Mouse (Mus musculus) naive thymus-derived CD4-positive, alpha-beta T cell, adult 2 months (primary cell): ENCODE data around the gene Parvb.

Experiments used
- DNase-seq: peaks from one replicate; pipeline ENCODE4 v3.0.0-alpha.2; 2011; ENCODE audit warnings: low read depth

Gene Parvb

DNA sequence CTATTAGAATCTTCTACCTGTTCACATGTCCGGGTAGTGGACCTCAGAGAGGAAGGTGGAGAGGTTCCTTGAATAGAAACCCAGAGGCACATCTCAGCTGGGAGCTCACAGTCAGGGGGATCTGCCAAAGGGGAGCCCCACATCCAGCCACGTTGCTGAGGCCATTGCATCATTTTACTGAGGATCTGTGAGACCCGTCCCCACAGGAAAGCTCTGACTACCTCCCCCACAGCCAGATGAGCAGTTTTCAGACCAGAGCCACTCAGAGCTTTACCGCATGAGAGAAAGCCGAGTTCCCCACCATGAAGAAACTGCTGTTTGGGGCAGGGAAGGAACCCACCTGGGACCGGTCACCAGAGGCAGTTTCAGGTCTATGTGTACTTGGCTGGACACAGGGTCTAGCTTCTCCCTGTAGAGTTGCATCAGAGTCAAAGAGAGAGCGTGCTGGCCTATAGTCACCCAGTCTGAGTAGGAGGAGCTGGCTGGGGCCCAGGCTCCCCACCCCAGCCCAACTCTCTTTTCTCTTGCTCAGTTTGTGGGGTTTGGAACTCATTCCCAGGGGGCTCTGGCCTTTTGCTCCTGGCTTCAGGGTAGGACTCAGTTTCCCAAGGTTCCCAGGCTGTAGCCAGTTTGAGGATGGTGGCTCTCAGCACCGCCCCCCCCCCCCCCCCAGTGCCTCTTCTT is 93.2 kb downstream of the Parvb start:
- peak; percentile 44 for DNase-seq

DNA sequence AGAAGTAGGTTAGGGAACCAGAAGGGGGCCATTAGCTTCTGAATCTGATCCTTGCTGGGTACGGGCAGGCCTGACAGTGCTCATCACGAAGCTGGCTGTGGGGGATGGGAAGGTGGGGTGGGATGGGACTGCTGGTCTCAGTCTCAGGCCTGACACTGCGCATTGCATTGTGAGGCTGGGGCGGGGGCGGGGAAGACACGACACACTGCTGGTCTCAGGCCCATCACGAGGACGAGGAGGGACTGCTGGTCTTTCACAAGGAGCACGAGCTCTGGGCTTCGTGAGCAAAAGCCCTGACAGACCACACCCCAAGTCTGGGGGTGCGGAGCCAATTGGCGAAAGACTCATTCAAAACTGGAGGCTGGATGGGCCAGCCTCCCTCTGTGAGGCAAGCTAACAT is 93.9 kb downstream of the Parvb start:
- DNase-seq, result peak; percentile 24

DNA sequence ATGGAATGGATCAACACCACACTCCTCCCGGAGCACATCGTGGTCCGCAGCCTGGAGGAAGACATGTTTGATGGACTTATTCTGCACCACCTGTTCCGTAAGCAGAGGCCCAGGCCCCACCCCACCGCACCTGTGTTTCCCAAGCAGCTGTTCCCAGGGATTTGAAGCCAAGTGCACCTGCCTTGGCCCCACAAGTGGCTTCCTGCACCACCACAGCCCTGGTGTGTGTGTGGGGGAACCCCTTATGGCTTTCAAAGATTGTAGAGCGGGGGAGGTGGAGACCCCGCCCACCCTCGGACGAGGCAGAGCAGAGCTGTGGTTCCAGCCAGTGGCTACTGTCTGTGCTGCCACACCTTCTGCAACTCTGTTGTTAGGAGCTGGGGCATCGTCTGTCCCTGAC is 97.0 kb downstream of the Parvb start:
- no peak for DNase-seq

DNA sequence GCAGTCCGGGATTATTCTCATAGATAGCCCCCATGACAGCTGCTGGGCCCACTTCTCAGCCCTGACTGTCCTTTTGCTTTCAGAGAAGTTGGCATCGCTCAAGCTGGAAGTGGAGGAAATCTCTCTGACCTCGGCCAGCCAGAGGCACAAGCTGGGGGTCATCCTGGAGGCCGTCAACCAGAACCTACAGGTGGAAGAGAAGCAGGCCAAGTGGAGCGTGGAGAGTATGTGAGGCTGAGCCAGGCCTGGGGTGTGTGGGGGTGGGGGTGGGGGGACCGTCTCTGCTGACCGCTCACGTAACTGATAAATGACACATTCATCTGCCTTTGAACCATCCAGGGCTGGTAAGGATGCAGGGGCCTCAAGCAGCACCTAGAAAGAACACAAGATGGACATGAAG is 98.1 kb downstream of the Parvb start:
- DNase-seq, result no peak

DNA sequence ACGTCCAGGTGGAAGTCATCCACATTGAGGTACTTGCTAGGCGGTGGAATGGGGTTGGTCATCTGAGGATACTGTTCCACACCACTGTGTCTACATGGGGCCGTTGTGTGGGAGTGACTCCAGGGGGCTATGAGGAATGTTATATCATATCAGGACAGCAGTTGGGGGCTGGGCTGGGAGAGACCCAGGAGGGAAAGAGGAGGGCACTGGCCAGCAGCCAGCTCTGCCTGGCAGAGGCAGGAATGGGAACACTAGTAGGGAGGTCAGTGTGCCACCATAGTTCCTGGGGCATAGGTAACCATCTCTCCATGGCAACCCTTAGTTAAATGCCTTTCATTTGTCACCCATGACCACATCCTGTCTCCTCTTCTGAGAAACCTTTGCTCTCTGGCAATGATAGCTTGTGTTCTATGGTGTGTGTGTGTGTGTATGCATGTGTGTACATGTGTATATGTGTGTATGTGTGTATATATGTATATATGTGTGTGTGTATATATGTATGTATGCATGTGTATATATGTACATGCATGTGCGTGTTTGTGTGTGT is 99.3 kb downstream of the Parvb start:
- DNase-seq, result peak; percentile 62

DNA sequence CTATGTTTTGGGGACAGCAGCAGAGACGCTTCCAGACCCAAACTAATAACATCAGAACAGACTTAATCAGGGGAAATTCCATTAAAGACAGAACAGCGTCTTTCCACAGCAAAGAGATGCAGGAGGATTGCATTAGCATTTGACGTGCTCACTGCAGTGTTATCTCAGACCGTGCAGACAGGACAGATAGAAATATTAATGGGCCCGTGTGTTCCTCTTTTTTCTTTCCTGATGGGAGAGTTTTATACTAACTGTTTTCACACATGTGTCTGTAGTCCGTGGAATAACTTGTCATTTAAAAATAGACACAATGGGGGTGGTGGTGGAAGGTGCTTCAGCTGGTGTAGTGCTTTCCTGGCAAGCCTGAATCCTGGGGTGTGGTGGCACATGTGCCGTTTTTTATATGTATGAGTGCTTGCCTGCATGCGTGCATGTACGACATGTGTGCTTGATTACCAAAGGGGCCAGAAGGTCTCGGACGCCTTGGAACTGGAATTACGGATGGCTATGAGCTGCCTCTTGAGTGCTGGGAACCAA is 104.5 kb downstream of the Parvb start:
- DNase-seq, result no peak

DNA sequence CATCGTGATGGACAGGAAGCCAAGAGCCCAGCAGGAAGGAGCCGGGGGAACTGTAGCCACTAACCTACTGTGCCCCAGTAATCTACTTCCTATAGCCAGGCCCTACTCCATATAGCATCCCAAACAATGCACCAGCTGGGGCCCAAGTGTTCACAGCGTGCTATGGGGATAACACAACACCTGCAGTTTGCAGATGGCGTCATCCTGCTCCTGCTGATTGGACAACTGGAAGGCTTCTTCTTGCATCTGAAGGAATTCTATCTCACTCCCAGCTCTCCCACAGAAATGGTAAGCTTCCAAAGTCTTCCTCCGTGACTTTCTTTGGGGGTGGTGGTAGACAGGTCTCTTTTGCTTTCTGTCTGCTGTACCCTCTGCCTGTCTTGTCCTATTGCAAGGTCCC is 105.8 kb downstream of the Parvb start:
- DNase-seq, result no peak

DNA sequence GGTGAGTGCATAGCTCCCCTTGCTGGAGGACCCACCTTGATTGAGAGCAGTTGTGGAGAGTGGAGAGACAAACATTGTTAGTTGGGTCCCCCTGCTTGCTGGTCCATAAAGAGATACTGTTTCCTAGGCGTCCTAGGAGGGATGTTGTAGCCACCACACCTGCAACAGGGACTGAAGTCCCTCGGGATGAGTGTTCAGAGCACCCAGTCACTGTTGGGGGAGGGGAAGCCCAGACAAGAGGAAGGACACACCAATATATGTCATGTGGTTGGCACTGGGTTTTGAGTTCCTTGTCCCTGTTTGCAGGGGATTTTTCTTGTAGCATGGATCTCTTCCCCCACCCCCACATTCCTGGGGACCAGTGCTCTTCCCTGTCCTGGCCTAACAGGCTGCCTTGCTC is 109.1 kb downstream of the Parvb start:
- DNase-seq, result no peak

DNA sequence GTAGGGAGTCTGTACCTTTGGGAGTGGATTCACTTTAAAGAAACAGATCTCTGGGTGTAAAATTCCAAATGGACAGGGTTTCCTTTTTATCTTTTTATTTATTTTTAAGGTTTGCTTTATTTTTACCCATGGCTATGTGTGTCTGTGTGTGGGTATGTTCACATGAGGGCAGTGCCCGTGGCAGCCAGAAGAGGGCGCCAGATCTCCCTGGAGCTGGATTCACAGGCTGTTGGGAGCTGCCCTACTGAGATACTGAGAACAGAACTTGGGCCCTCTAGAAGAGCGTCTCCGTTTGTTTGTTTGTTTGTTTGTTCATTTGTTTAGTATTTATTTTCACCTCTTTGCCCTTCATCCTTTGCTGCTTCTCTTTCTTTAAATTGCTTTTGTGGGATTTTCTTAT is 116.9 kb downstream of the Parvb start:
- peak; percentile 32 for DNase-seq

DNA sequence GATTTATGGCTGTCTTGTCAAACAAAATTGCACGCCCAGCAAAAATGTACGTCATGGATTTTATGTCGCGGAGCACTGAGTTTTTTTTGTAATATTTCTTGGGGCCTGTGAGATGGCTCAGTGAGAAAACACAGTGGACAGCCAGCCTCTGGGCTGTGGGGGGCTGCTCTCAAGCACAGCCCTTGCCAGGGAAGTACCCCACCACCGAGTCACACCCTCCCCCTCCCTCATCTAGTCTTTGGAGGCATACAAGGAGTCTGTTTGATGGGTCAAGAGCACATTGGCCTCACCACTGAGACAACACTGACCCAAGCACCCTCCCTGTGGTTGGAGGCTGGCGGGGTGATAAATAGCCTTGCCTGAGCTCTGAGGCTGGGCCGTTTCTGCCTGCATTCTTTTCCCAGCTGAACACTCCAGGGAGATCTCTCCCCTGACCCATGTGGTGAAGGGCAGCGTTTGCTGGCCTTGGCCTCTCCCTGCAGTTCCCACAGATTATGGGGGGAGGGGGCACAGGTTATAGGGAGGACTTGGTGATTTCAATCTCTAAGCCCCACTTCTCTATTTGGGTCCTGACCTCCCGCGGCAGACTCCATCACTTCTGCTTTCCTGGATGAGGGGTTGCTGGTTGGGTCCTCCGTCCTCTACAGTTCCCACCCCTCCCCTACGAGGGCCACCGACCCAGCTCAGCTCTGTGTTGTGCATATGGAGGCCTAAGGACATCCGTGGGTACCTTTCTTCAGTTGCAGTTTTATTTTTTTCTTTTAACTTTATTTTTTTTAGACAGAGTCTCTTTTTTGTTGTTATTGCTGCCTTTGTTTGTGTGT is 118.3 kb downstream of the Parvb start:
- no peak for DNase-seq

DNA sequence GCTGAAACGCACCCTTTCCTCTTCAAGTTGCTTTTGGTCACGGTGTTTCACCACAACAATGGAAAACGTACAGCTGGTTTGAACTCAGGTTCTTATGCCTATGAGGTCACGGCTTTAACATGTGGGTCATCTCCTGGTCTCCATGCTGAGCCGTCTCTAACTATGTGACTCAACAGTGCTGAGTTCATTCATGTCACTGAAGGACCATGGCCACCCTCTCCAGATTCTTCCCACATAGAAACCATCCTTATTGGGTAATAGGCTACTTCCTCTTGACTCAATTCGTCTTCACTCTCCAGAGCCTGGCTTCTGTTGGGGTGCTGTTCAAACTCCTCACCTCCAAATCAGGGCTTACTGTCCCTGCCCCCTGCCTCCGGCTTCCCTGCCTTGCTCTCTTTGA is 119.5 kb downstream of the Parvb start:
- no peak for DNase-seq

DNA sequence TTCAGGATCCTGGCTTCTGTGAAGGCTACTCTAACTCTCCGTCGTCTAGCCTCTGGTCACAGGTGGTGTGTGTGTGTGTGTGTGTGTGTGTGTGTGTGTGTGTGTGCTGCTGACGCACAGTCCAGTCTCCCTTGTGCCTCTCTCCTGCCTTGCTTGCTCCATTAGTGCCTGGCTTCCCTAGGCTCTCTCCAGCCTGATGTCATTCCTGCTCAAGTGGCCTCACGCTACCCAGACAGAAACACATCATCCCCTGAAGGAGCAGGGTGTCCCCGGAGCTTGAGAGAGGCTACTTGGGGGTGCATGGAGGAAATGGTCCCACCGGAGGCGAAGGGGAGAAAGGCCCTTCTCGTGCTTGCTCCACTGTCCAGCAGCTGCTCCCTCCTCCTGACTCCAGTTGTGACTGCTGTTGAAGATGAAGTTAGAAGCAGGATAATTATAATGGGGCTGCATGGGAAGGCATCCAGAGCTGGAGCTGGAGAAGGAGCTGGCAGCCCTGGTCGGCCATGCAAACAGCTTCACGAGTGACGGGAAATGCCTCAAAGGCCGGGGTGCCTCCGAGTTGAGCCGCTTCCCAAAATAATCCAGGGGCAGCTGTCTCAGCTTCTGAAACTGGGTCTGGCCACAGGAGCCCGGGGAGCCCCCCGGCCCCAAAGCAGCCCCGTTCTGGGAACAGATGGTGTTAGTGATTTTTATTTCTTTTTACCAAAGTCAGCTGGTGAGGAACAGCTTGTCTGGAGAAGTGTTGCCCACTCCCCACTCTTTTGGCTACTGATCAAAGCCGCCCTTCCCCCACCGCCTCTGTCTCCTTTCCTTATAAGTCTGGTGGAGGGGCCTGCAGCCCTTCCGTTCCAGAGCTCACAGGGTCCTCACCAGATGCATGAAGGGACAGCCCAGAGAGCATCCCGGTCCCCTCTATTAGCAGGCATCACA is 120.3 kb downstream of the Parvb start:
- no peak for DNase-seq

DNA sequence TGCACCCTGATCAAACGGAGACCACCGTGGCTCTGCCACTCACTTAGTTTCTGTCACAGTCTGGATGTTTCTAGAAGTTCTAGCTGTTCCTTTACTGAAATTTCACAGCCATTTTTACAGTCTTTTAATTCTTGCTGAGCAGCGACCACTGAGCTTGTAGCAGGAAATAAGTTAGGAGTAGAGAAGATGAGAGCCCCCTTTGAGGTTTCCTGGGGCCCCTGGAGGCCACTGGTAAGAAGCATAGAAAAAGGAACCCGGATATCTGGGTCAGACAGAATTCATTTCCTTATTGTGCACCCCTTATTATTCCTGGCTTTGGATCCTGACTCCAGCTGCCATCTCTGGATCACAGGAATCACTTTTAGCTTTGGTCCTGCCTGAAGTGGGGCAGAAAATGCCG is 123.2 kb downstream of the Parvb start:
- no peak for DNase-seq

DNA sequence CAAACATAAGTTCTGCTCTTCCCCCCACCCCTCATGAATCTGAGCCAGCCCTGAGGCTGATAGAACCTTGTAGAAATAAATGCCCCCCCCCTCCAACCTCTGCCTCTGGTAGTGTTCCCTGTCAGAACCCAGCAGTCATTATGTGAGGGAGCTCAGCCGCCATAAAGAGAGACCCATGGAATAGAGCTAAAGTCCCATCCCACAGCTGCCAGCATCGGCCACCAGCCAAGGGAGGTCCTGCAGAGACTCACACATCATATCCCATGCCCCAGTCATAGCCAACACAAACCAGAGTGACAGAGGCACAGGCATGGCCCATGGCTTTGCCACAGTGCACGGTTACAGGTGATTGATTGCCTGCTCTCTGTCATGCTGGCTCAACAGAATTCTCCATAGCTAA is 132.9 kb downstream of the Parvb start:
- DNase-seq, result no peak
